Mouse (Mus musculus) bone marrow macrophage, adult 2 months (primary cell): ENCODE results near the gene Kcnj11.

Experiments used
- CTCF ChIP-seq: IDR thresholded peaks from 2 replicates; pipeline ENCODE4 v1.5.1; 2012; ENCODE audit warnings: low read depth, mild to moderate bottlenecking, low read length, moderate library complexity
- POLR2A ChIP-seq: IDR thresholded peaks from 2 replicates; pipeline ENCODE4 v1.6.1; 2012; ENCODE audit warnings: mild to moderate bottlenecking, low read depth, low read length, borderline replicate concordance

GRCm38 (mm10) chr7:46131806-46132205, 31.2 kb upstream of the Kcnj11 start:
- TF ChIP-seq POLR2A (no peak), CTCF (no peak)
